Mouse (Mus musculus) neural tube, embryonic 15.5 days (tissue): ENCODE measurements around the gene Sv2c. TPM values are rescaled to one million over a fixed set of nuclear protein-coding genes. Genes with fewer than 3 reads are reported as not detected.

Experiments used
- ATAC-seq: fragments of 200-750 bp; cut with Nextera tagmentation; 2 replicates; pipeline ENCODE4 v1.8.0; 2017; ENCODE audit warnings: mild to moderate bottlenecking, moderate TSS enrichment, moderate library complexity; ENCODE audit not compliant: low FRiP score
- H3K27ac ChIP-seq: fragments of 300-500 bp; sonication (generic); replicated peaks from 2 replicates; pipeline ENCODE4 v1.5.1; 2015; ENCODE audit warnings: mild to moderate bottlenecking, inconsistent platforms
- H3K27me3 ChIP-seq: fragments of 300-500 bp; sonication (generic); replicated peaks from 2 replicates; pipeline ENCODE4 v1.6.1; 2015; ENCODE audit warnings: inconsistent platforms
- H3K36me3 ChIP-seq: fragments of 300-500 bp; sonication (generic); 2 replicates; pipeline ENCODE4 v1.6.1; 2015; ENCODE audit warnings: inconsistent platforms
- H3K4me1 ChIP-seq: fragments of 300-500 bp; sonication (generic); 2 replicates; pipeline ENCODE4 v1.6.1; 2015; ENCODE audit warnings: inconsistent platforms
- H3K4me2 ChIP-seq: fragments of 300-500 bp; sonication (generic); 2 replicates; pipeline ENCODE4 v1.6.1; 2015; ENCODE audit warnings: inconsistent platforms, mild to moderate bottlenecking, moderate library complexity
- H3K4me3 ChIP-seq: fragments of 300-500 bp; sonication (generic); replicated peaks from 2 replicates; pipeline ENCODE4 v1.5.1; 2015; ENCODE audit warnings: mild to moderate bottlenecking, inconsistent platforms
- H3K9ac ChIP-seq: fragments of 300-500 bp; sonication (generic); replicated peaks from 2 replicates; pipeline ENCODE4 v1.6.1; 2015; ENCODE audit warnings: mild to moderate bottlenecking, inconsistent platforms
- H3K9me3 ChIP-seq: fragments of 300-500 bp; sonication (generic); replicated peaks from 2 replicates; pipeline ENCODE4 v1.6.1; 2016; ENCODE audit warnings: inconsistent platforms
- WGBS: fragments of 180-500 bp; shearing (Covaris S2); methylation state at CpG from one replicate; pipeline ENCODE4 v1.1.7; 2015; ENCODE audit warnings: mixed read lengths; 5-methylcytosine and 5-hydroxymethylcytosine counted together
- polyA plus RNA-seq: library from polyadenylated mRNA; unstranded; fragments of >200 nt; fragmentation: Nextera tagmentation; extraction: Ambion mirVana; gene quantifications from 2 replicates; pipeline ENCODE4 v1.2.1, GENCODE M21; 2015

The Sv2c gene
- polyA plus RNA-seq, 1 experiment from 2014 or later = 42.8 TPM

DNA sequence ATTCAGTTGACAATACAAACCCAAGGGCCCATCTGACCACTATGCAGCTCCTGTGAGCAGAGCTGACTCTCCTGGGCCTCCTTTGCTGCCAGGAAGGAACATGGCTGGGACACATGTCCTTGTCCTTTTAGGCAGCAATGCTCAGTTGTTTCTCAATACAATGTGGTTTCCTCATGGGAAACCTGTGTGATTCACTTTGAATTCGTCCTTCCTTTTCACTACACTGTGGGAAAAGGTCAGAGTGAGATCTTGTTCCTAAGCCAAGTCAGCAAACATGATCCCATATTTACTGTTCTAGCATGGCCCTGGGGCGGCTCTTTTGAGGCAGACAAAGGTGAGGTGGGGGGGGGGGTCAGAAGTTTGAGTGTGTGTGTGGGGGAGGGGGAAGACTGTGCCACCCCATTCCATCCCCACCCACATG lies 208.2 kb downstream of the Sv2c start:
- no peaks in the 10 kb centered on the region for H3K36me3 ChIP-seq
- 79% methylated on average over 2 of the region's 2 CpGs for WGBS
- no peak overlapping the region for H3K4me3 ChIP-seq
- H3K4me1 ChIP-seq = no peaks in the 10 kb centered on the region
- H3K9me3 ChIP-seq = 0 out of 2 replicates have a peak, but pooled peaks cover 2% of the 10 kb centered on the region
- H3K27ac ChIP-seq = no peak overlapping the region
- H3K9ac ChIP-seq = no peak overlapping the region
- no peak overlapping the region for H3K4me2 ChIP-seq
- no peak for ATAC-seq
- H3K27me3 ChIP-seq = no peaks in the 10 kb centered on the region

DNA sequence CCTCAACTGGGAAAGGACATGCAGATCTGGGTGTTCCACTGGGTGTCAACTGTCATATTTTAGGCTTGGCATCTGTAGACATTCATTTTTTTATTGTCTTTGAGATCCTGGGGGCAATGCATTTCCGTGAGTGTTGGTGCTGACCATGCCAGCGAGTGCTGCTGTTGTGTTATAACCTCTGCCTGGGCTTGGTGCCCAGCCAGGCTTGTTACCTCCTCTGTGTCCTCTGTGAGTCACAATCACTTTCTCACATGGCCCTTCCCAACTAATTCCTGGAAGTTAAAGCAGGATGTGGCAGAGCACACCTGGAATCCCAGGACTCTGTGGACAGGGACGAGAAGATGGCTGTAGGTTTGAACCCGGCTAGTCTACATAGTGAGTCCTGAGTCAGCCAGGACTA lies 209.8 kb downstream of the Sv2c start:
- Histone ChIP-seq H3K27ac (no peak overlapping the region), H3K4me3 (no peak overlapping the region), H3K9me3 (0 out of 2 replicates have a peak, but pooled peaks cover 2% of the 10 kb centered on the region), H3K4me1 (no peaks in the 10 kb centered on the region), H3K9ac (no peak overlapping the region), H3K27me3 (no peaks in the 10 kb centered on the region), H3K36me3 (no peaks in the 10 kb centered on the region), H3K4me2 (no peak overlapping the region)
- ATAC-seq = no peak
- 87% methylated on average over 4 of the region's 4 CpGs for WGBS

DNA sequence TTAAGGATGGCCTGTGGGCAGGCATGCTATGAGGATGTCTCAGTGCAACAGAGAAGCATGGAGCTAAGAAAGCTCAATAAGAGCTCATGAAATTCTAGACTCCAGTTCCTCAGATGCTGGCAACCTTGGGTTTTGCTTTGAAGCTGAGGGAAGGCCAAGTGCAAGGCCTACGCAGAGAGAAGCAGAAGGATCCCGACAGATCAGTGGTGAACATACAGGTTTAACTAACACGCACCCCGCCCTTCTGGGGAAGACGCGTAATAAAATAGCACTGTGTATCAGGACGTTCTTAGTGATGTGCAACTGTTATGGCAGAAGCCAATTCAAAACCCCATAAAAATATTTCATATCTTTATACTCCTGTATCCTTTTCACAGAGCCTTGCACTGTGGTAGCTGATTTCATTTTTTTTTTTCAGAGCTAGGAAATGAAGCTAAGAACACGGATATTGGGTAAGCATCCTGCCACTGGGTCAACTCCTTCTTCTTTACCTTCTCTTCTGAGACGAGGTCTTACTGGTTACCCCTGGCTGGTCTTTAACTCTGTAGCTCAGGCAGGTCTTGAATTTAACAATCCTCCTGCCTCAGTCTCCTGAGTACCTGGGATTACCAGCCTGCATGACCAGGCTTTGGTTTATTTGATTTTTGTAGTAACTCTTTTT lies 213.6 kb downstream of the Sv2c start:
- H3K9ac ChIP-seq = no peak overlapping the region
- H3K36me3 ChIP-seq = no peaks in the 10 kb centered on the region
- H3K4me1 ChIP-seq = no peaks in the 10 kb centered on the region
- H3K27me3 ChIP-seq = no peaks in the 10 kb centered on the region
- H3K4me3 ChIP-seq = no peak overlapping the region
- ATAC-seq = no peak
- 94% methylated on average over 9 of the region's 9 CpGs for WGBS
- H3K9me3 ChIP-seq = 0 out of 2 replicates have a peak, but pooled peaks cover 2% of the 10 kb centered on the region
- H3K4me2 ChIP-seq = no peak overlapping the region
- H3K27ac ChIP-seq = no peak overlapping the region

DNA sequence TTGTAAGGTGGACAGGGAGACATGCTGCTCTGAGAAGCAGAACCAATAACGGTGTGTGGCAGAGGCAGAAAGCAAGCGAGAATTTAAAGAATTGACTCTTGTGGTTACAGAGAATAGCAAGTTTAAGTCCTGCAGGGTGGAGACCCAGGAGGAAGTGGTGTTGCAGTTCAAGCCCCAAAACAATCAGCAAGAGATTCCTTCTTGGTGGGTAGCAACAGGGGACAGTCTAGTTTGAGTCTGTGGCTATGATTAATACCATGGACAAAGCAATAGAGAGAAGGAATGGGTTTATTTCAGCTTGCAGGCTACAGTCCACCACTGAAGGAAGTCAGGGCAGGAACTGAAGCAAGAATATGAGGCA lies 219.4 kb downstream of the Sv2c start:
- H3K4me2 ChIP-seq = no peak overlapping the region
- ATAC-seq = no peak
- H3K36me3 ChIP-seq = no peaks in the 10 kb centered on the region
- no peaks in the 10 kb centered on the region for H3K4me1 ChIP-seq
- no peak overlapping the region for H3K27ac ChIP-seq
- H3K27me3 ChIP-seq = no peaks in the 10 kb centered on the region
- WGBS = 77% methylated on average over 2 of the region's 2 CpGs
- no peak overlapping the region for H3K9ac ChIP-seq
- H3K9me3 ChIP-seq = no peaks in the 10 kb centered on the region
- no peak overlapping the region for H3K4me3 ChIP-seq

- WGBS = 79% methylated on average over 11 of the region's 11 CpGs
- H3K4me2 ChIP-seq = no peak overlapping the region
- H3K27ac ChIP-seq = no peak overlapping the region
- no peak overlapping the region for H3K4me3 ChIP-seq
- no peaks in the 10 kb centered on the region for H3K36me3 ChIP-seq
- H3K9ac ChIP-seq = no peak overlapping the region
- H3K27me3 ChIP-seq = no peaks in the 10 kb centered on the region
- no peak for ATAC-seq
- no peaks in the 10 kb centered on the region for H3K9me3 ChIP-seq
- no peaks in the 10 kb centered on the region for H3K4me1 ChIP-seq
Measured at GRCm38 (mm10) chr13:95912157-95913045, 220.0 kb downstream of the Sv2c start.

DNA sequence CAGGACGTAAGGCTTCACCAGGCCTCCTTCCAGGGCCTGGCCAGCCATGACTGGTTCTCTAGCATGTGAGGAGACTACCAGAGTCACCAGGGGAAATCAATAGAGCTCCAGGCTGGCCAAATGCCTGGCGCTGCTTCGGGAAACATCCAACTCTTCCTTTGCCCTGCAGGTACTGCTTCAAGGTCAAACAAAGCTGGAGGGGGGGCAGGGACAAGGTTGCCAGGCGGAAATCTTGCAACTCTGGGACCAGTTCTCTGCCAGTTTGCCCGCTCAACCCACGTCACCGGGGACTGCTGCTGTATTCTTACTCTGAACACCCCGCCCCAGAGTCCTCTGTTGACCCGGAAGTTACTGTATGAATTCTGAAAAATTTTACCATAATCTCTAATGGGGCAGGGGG lies 222.1 kb downstream of the Sv2c start:
- no peaks in the 10 kb centered on the region for H3K9me3 ChIP-seq
- H3K4me3 ChIP-seq = no peak overlapping the region
- no peak overlapping the region for H3K4me2 ChIP-seq
- H3K27me3 ChIP-seq = no peaks in the 10 kb centered on the region
- H3K4me1 ChIP-seq = no peaks in the 10 kb centered on the region
- WGBS = 82% methylated on average over 9 of the region's 9 CpGs
- H3K36me3 ChIP-seq = no peaks in the 10 kb centered on the region
- no peak overlapping the region for H3K27ac ChIP-seq
- ATAC-seq = no peak
- no peak overlapping the region for H3K9ac ChIP-seq

DNA sequence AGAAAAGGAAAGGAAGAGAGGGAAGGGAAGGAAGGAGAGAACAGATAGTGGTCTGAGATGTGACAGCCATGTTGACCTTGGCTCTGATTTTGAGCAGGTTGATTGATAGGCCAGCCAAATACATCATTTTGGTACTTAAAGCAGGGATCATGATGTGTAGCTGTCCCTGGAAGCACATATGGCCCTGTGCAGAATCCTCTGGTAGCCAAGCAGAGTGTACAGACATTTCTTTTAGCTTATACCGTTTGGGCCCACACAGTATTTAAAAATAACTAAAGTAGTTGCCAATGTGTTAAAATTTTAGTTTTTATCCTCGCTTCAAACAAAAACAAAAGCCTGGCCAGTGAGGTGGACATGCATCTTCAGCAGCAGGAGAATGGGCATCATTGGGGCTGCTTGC lies 223.1 kb downstream of the Sv2c start:
- no peak overlapping the region for H3K4me3 ChIP-seq
- no peaks in the 10 kb centered on the region for H3K4me1 ChIP-seq
- H3K4me2 ChIP-seq = no peak overlapping the region
- 77% methylated on average over 2 of the region's 2 CpGs for WGBS
- ATAC-seq = no peak
- H3K9me3 ChIP-seq = no peaks in the 10 kb centered on the region
- H3K27me3 ChIP-seq = no peaks in the 10 kb centered on the region
- H3K36me3 ChIP-seq = no peaks in the 10 kb centered on the region
- H3K9ac ChIP-seq = no peak overlapping the region
- H3K27ac ChIP-seq = no peak overlapping the region

Other genes starting within 250 kb of the Sv2c start
- 1.9 and 6.0 TPM in 2 replicates for gene Iqgap2, start 240.7 kb downstream of the Sv2c start, polyA plus RNA-seq
- gene Gm20075, start 51.2 kb downstream of the Sv2c start, polyA plus RNA-seq = 21.3 and 24.9 TPM in 2 replicates
- gene Gm17190, start 50.5 kb downstream of the Sv2c start, polyA plus RNA-seq = 0.22 and 0.52 TPM in 2 replicates